In genomic region chr5:64266534-64266933, GRCm38 (mm10) we compare ENCODE assay signal across 27 mouse cellular contexts.
DNase-seq lines count a peak whose midpoint lies in the region; ATAC-seq and TF ChIP-seq lines count a peak whose summit lies in the region.
"Had no signal": no experiment of that assay in that cellular context is flagged by ENCODE, and none has a peak within 500 bp of the region (broad histone marks: within the 10 kb centered on the region; RNA-seq: fewer than 3 reads in every experiment).

No protein-coding gene starts in this region.

- ATAC-seq in kidney, embryonic 16.5 days (ENCODE audit: low FRiP score, low TSS enrichment): no peak
- ATAC-seq in intestine, embryonic 16.5 days: peak; percentile 52
- ATAC-seq in stomach, postnatal 0 days (ENCODE audit: low FRiP score, low TSS enrichment): peak; percentile 56; the same call in 1 of the 2 replicates
- ATAC-seq in hindbrain, embryonic 12.5 days (ENCODE audit: low FRiP score): no peak
- ATAC-seq: CD4-positive, CD25-positive, alpha-beta regulatory T cell, adult 4 months; forebrain, embryonic 13.5 days; forebrain, embryonic 15.5 days; Patski had no signal

- H3K27me3 ChIP-seq in kidney, adult 2 months (replicated peaks; ENCODE audit: control insufficient read depth, insufficient read depth, low read length): no peaks in the 10 kb centered on the region
- H3K27me3 ChIP-seq in kidney, embryonic 16.5 days (ENCODE audit: insufficient read depth, low read length): no peaks in the 10 kb centered on the region
- H3K27me3 ChIP-seq in intestine, embryonic 16.5 days (replicated peaks; ENCODE audit: control insufficient read depth, insufficient read depth, low read length): no peaks in the 10 kb centered on the region
- no peaks in the 10 kb centered on the region for H3K27me3 ChIP-seq in stomach, postnatal 0 days (ENCODE audit: control insufficient read depth, insufficient read depth, low read length)
- H3K27me3 ChIP-seq in hindbrain, embryonic 10.5 days (ENCODE audit: insufficient read depth, poor library complexity, severe bottlenecking): no peaks in the 10 kb centered on the region
- no peaks in the 10 kb centered on the region for H3K27me3 ChIP-seq in hindbrain, embryonic 12.5 days
- H3K27me3 ChIP-seq: CH12.LX; embryonic facial prominence, embryonic 13.5 days; embryonic facial prominence, embryonic 15.5 days; forebrain, embryonic 13.5 days; forebrain, embryonic 15.5 days; Patski had no signal

- 59% methylated on average over 2 of the region's 2 CpGs for WGBS in kidney, adult 2 months
- WGBS in kidney, embryonic 16.5 days: 75% methylated on average over 2 of the region's 2 CpGs
- 70% methylated on average over 2 of the region's 2 CpGs for WGBS in intestine, embryonic 16.5 days
- 83% methylated on average over 2 of the region's 2 CpGs for WGBS in stomach, postnatal 0 days
- WGBS in hindbrain, embryonic 10.5 days: 94% methylated on average over 2 of the region's 2 CpGs
- WGBS in hindbrain, embryonic 12.5 days: 100% methylated on average over 2 of the region's 2 CpGs

- no peak for TF ChIP-seq CTCF in kidney, adult 2 months (conservative IDR thresholded peaks at IDR 0.05; ENCODE audit: insufficient read depth, insufficient read length, low read depth, low read length)
- TF ChIP-seq CTCF in stomach, postnatal 0 days (IDR thresholded peaks at IDR 0.05; ENCODE audit: low read depth): no peak

- H3K4me2 ChIP-seq in kidney, embryonic 16.5 days (replicated peaks; ENCODE audit: low read depth, low read length): no peak overlapping the region
- no peak overlapping the region; the same call in 1 of the 2 replicates for H3K4me2 ChIP-seq in intestine, embryonic 16.5 days (ENCODE audit: low read depth, low read length)
- H3K4me2 ChIP-seq in stomach, postnatal 0 days (replicated peaks; ENCODE audit: low read depth): no peak overlapping the region
- H3K4me2 ChIP-seq in hindbrain, embryonic 12.5 days (replicated peaks): no peak overlapping the region
- H3K4me2 ChIP-seq: embryonic facial prominence, embryonic 13.5 days; embryonic facial prominence, embryonic 15.5 days; forebrain, embryonic 13.5 days; forebrain, embryonic 15.5 days had no signal

- no peak for TF ChIP-seq POLR2A in kidney, adult 2 months (IDR thresholded peaks at IDR 0.05; ENCODE audit: low read depth, low read length)

- peak overlapping the region; percentile 35; the same call in 1 of the 2 replicates for H3K27ac ChIP-seq in kidney, adult 2 months (ENCODE audit: insufficient read depth, low read depth, low read length)
- H3K27ac ChIP-seq in kidney, embryonic 16.5 days (ENCODE audit: low read length): peak overlapping the region; percentile 16
- H3K27ac ChIP-seq in intestine, embryonic 16.5 days (ENCODE audit: low read length): no peak overlapping the region
- no peak overlapping the region for H3K27ac ChIP-seq in stomach, postnatal 0 days (replicated peaks)
- no peak overlapping the region for H3K27ac ChIP-seq in hindbrain, embryonic 10.5 days
- H3K27ac ChIP-seq in hindbrain, embryonic 12.5 days: no peak overlapping the region
- H3K27ac ChIP-seq: embryonic facial prominence, embryonic 13.5 days; embryonic facial prominence, embryonic 15.5 days; forebrain, embryonic 13.5 days; forebrain, embryonic 15.5 days had no signal

- H3K4me3 ChIP-seq in kidney, adult 2 months (ENCODE audit: insufficient read depth, low read depth, low read length): no peak overlapping the region
- no peak overlapping the region for H3K4me3 ChIP-seq in kidney, embryonic 16.5 days (ENCODE audit: low read length)
- no peak overlapping the region for H3K4me3 ChIP-seq in intestine, embryonic 16.5 days (ENCODE audit: low read length)
- H3K4me3 ChIP-seq in stomach, postnatal 0 days (ENCODE audit: low read depth, low read length): no peak overlapping the region
- no peak overlapping the region for H3K4me3 ChIP-seq in hindbrain, embryonic 10.5 days
- no peak overlapping the region for H3K4me3 ChIP-seq in hindbrain, embryonic 12.5 days
- H3K4me3 ChIP-seq: embryonic facial prominence, embryonic 13.5 days; embryonic facial prominence, embryonic 15.5 days; forebrain, embryonic 13.5 days; forebrain, embryonic 15.5 days had no signal

- H3K36me3 ChIP-seq in kidney, adult 2 months (ENCODE audit: control insufficient read depth, insufficient read depth, low read length): no peaks in the 10 kb centered on the region
- peaks cover 10% of the 10 kb centered on the region; the same call in 1 of the 2 replicates for H3K36me3 ChIP-seq in kidney, embryonic 16.5 days (ENCODE audit: insufficient read depth, low read length)
- 0 out of 2 replicates have a peak, but pooled peaks cover 6% of the 10 kb centered on the region for H3K36me3 ChIP-seq in intestine, embryonic 16.5 days (ENCODE audit: control insufficient read depth, insufficient read depth, low read length)
- peaks cover 4% of the 10 kb centered on the region for H3K36me3 ChIP-seq in stomach, postnatal 0 days (ENCODE audit: control insufficient read depth, insufficient read depth, low read length)
- peaks cover 16% of the 10 kb centered on the region for H3K36me3 ChIP-seq in hindbrain, embryonic 10.5 days
- H3K36me3 ChIP-seq in hindbrain, embryonic 12.5 days: peaks cover 6% of the 10 kb centered on the region; the same call in 1 of the 2 replicates
- H3K36me3 ChIP-seq: forebrain, embryonic 15.5 days had no signal

- no peak for TF ChIP-seq EP300 in stomach, postnatal 0 days (optimal IDR thresholded peaks at IDR 0.05)

- H3K9ac ChIP-seq in kidney, embryonic 16.5 days (replicated peaks; ENCODE audit: low read length): no peak overlapping the region
- H3K9ac ChIP-seq in intestine, embryonic 16.5 days (ENCODE audit: low read depth, low read length): no peak overlapping the region
- H3K9ac ChIP-seq in stomach, postnatal 0 days (ENCODE audit: low read length): no peak overlapping the region
- H3K9ac ChIP-seq in hindbrain, embryonic 12.5 days: no peak overlapping the region
- H3K9ac ChIP-seq: embryonic facial prominence, embryonic 13.5 days; embryonic facial prominence, embryonic 15.5 days; forebrain, embryonic 13.5 days; forebrain, embryonic 15.5 days had no signal

- H3K9me3 ChIP-seq in kidney, embryonic 16.5 days (ENCODE audit: low read length): no peaks in the 10 kb centered on the region
- H3K9me3 ChIP-seq in intestine, embryonic 16.5 days (ENCODE audit: control insufficient read depth, low read length): no peaks in the 10 kb centered on the region
- no peaks in the 10 kb centered on the region for H3K9me3 ChIP-seq in stomach, postnatal 0 days (ENCODE audit: control insufficient read depth, low read length)
- H3K9me3 ChIP-seq in hindbrain, embryonic 10.5 days: no peaks in the 10 kb centered on the region
- no peaks in the 10 kb centered on the region for H3K9me3 ChIP-seq in hindbrain, embryonic 12.5 days (replicated peaks)
- H3K9me3 ChIP-seq: embryonic facial prominence, embryonic 13.5 days; embryonic facial prominence, embryonic 15.5 days; forebrain, embryonic 13.5 days; forebrain, embryonic 15.5 days; G1E had no signal

- DNase-seq in kidney, adult 2 months: peak; percentile 36
- no peak for DNase-seq in kidney, postnatal 10 days
- DNase-seq in kidney, adult 11 months: no peak
- peak; percentile 34 for DNase-seq in stomach, postnatal 0 days (ENCODE audit: low spot score)
- DNase-seq in hindbrain, embryonic 10.5 days (ENCODE audit: low spot score): no peak
- DNase-seq: adrenal gland, adult 2 months; adrenal gland, postnatal 10 days; adrenal gland, postnatal 25 days; B cell, adult 2 months; cerebellum, adult 11 months; cerebellum, adult 18-20 months; cerebellum, adult 8-10 months; cerebellum, adult 9-11 months; cerebellum, postnatal 14 days; cerebellum, postnatal 36 days; embryo, embryonic 11 days had no signal

- peaks cover 15% of the 10 kb centered on the region for H3K4me1 ChIP-seq in kidney, adult 2 months (ENCODE audit: control insufficient read depth, insufficient read depth, low read length)
- H3K4me1 ChIP-seq in kidney, embryonic 16.5 days (ENCODE audit: insufficient read depth, low read length): peaks cover 10% of the 10 kb centered on the region; the same call in 1 of the 2 replicates
- peaks cover 13% of the 10 kb centered on the region; the same call in 1 of the 2 replicates for H3K4me1 ChIP-seq in intestine, embryonic 16.5 days (ENCODE audit: control insufficient read depth, insufficient read depth, low read length)
- no peaks in the 10 kb centered on the region for H3K4me1 ChIP-seq in stomach, postnatal 0 days (replicated peaks; ENCODE audit: control insufficient read depth, insufficient read depth)
- H3K4me1 ChIP-seq in hindbrain, embryonic 10.5 days (replicated peaks): peaks cover 9% of the 10 kb centered on the region
- H3K4me1 ChIP-seq in hindbrain, embryonic 12.5 days: peaks cover 7% of the 10 kb centered on the region; the same call in 1 of the 2 replicates

Comparison
In these comparisons a context has a peak if more than half of its experiments do, and no peak if none do; other contexts are left out.
1. DNase-seq: peak in kidney, adult 2 months (single experiment) and stomach, postnatal 0 days (single experiment); none in kidney, postnatal 10 days (single experiment), kidney, adult 11 months (single experiment) and hindbrain, embryonic 10.5 days (single experiment).
2. H3K27ac ChIP-seq: peak in kidney, adult 2 months (single experiment) and kidney, embryonic 16.5 days (single experiment); none in intestine, embryonic 16.5 days (single experiment), stomach, postnatal 0 days (single experiment), hindbrain, embryonic 10.5 days (single experiment) and hindbrain, embryonic 12.5 days (single experiment).
3. ATAC-seq: peak in intestine, embryonic 16.5 days (single experiment) and stomach, postnatal 0 days (single experiment); none in kidney, embryonic 16.5 days (single experiment) and hindbrain, embryonic 12.5 days (single experiment).